ENCODE assay signal across 8 mouse cellular contexts in the genomic region with DNA sequence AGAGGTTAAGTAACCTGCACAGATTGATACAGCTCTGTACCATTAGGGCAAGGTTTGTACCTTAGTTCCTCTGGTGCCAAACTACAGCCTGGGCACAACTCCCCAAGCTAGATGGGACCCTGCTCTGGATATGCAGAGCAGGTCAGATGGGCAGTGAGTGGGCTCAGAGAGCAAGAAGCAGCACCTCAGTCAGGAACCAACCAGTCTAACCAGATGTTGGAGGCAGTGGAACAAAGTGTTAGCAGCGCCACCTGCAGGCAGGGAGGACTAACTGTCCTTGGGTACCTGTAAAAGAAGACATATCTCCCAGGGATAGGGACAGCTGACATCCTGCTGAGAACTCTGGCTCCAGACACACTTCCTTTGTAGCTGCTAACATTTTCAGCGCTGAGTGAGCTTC.
DNase-seq lines count a peak whose midpoint lies in the region; ATAC-seq and TF ChIP-seq lines count a peak whose summit lies in the region.

No protein-coding gene starts in this region.

- no peak for TF ChIP-seq POLR2A in MEL (IDR thresholded peaks at IDR 0.05; ENCODE audit: control insufficient read depth in 1 of 2, insufficient read depth in 1 of 2, low read depth in 1 of 2, low read length in 2 of 2, poor library complexity in 1 of 2)

- peak; percentile 87 for DNase-seq in MEL (ENCODE audit: low read depth, low spot score)
- peak; percentile 88 for DNase-seq in induced T-regulatory cell, adult 2 months (ENCODE audit: low read depth)
- DNase-seq in spleen, postnatal 4 days (ENCODE audit: low spot score in 2 of 2): peak; percentile 72 to 86
- DNase-seq in Muller cell, postnatal 12 days (ENCODE audit: inconsistent ontology term): no peak
- no peak for DNase-seq in urinary bladder, adult 2 months (ENCODE audit: low spot score)

- WGBS in intestine, postnatal 0 days: 37% methylated on average over 2 of the region's 2 CpGs
- WGBS in intestine, embryonic 15.5 days: 49% methylated on average over 2 of the region's 2 CpGs

- peak; percentile 76 for TF ChIP-seq CTCF in intestine, postnatal 0 days (IDR thresholded peaks at IDR 0.05; ENCODE audit: low read depth)
- TF ChIP-seq CTCF in MEL (IDR thresholded peaks at IDR 0.05 in 2 of 3, conservative IDR thresholded peaks at IDR 0.05 in 1 of 3; ENCODE audit: control insufficient read depth in 1 of 3, insufficient read depth in 1 of 3, low read depth in 2 of 3, low read length in 3 of 3, poor library complexity in 1 of 3, severe bottlenecking in 1 of 3): peak; percentile 83 to 95 (median 84)

- no peak overlapping the region for H3K4me3 ChIP-seq in intestine, postnatal 0 days (ENCODE audit: low read depth, low read length)
- no peak overlapping the region for H3K4me3 ChIP-seq in intestine, embryonic 15.5 days (replicated peaks)
- no peak overlapping the region for H3K4me3 ChIP-seq in MEL (ENCODE audit: control insufficient read depth in 1 of 2, insufficient read depth in 1 of 2, low read depth in 2 of 2, low read length in 2 of 2)

- peak; percentile 19 for TF ChIP-seq RAD21 in MEL (IDR thresholded peaks at IDR 0.05; ENCODE audit: low read depth, low read length)

- H3K9ac ChIP-seq in intestine, postnatal 0 days (ENCODE audit: low read depth, low read length): no peak overlapping the region
- H3K9ac ChIP-seq in intestine, embryonic 15.5 days: no peak overlapping the region
- no peak overlapping the region for H3K9ac ChIP-seq in MEL (ENCODE audit: control insufficient read depth, low read depth, low read length, poor library complexity, severe bottlenecking)

- no peak for TF ChIP-seq EP300 in MEL (IDR thresholded peaks at IDR 0.05; ENCODE audit: low read depth in 1 of 2, low read length in 2 of 2)

- no peaks in the 10 kb centered on the region for H3K4me1 ChIP-seq in intestine, postnatal 0 days (replicated peaks; ENCODE audit: control insufficient read depth, insufficient read depth, low read length)
- H3K4me1 ChIP-seq in intestine, embryonic 15.5 days (replicated peaks): peaks cover 19% of the 10 kb centered on the region; the same call in 1 of the 2 replicates
- H3K4me1 ChIP-seq in MEL (ENCODE audit: control insufficient read depth in 1 of 2, insufficient read depth in 2 of 2, low read length in 2 of 2): 0 out of 4 replicates have a peak, but pooled peaks cover 0 to 2% of the 10 kb centered on the region in 2 experiments

- no peaks in the 10 kb centered on the region for H3K27me3 ChIP-seq in intestine, postnatal 0 days (replicated peaks; ENCODE audit: control insufficient read depth, insufficient read depth, low read length)
- H3K27me3 ChIP-seq in intestine, embryonic 15.5 days (replicated peaks): no peaks in the 10 kb centered on the region
- no peaks in the 10 kb centered on the region for H3K27me3 ChIP-seq in MEL (ENCODE audit: control insufficient read depth in 1 of 2, insufficient read depth in 2 of 2, low read length in 2 of 2)

- no peaks in the 10 kb centered on the region for H3K36me3 ChIP-seq in intestine, postnatal 0 days (ENCODE audit: control insufficient read depth, insufficient read depth)
- H3K36me3 ChIP-seq in intestine, embryonic 15.5 days: no peaks in the 10 kb centered on the region
- no peaks in the 10 kb centered on the region for H3K36me3 ChIP-seq in MEL (ENCODE audit: control insufficient read depth in 1 of 2, insufficient read depth in 2 of 2, low read length in 2 of 2)

- H3K9me3 ChIP-seq in intestine, postnatal 0 days (ENCODE audit: control insufficient read depth): no peaks in the 10 kb centered on the region
- no peaks in the 10 kb centered on the region for H3K9me3 ChIP-seq in intestine, embryonic 15.5 days
- no peaks in the 10 kb centered on the region for H3K9me3 ChIP-seq in MEL (replicated peaks; ENCODE audit: insufficient read depth, low read length)

- ATAC-seq in intestine, postnatal 0 days: no peak
- no peak for ATAC-seq in intestine, embryonic 15.5 days
- ATAC-seq in activated CD4-positive, CD25-positive, alpha-beta regulatory T cell, adult 4 months: no peak

- peaks cover 1% of the 10 kb centered on the region; the same call in 1 of the 2 replicates for H3K79me2 ChIP-seq in MEL (ENCODE audit: control insufficient read depth, insufficient read depth, low read length, poor library complexity)

- no peak overlapping the region for H3K27ac ChIP-seq in intestine, postnatal 0 days (ENCODE audit: low read depth, low read length)
- no peak overlapping the region for H3K27ac ChIP-seq in intestine, embryonic 15.5 days
- no peak overlapping the region for H3K27ac ChIP-seq in MEL (ENCODE audit: control insufficient read depth, low read depth, low read length)

- H3K4me2 ChIP-seq in intestine, postnatal 0 days (replicated peaks; ENCODE audit: low read depth): no peak overlapping the region
- no peak overlapping the region for H3K4me2 ChIP-seq in intestine, embryonic 15.5 days (replicated peaks)

TF ChIP-seq in MEL, 35 proteins besides CTCF, POLR2A, EP300 and RAD21:
- TF ChIP-seq E2F4 (IDR thresholded peaks at IDR 0.05; ENCODE audit: borderline replicate concordance, low read depth, low read length): no peak
- peak; percentile 51; the same call in 1 of the 2 replicates for TF ChIP-seq HCFC1 (IDR thresholded peaks at IDR 0.05; ENCODE audit: low read depth, low read length)

Comparison
In these comparisons a context has a peak if more than half of its experiments do, and no peak if none do; other contexts are left out.
1. DNase-seq: peak in MEL (single experiment), induced T-regulatory cell, adult 2 months (single experiment) and spleen, postnatal 4 days (2 of 2); none in Muller cell, postnatal 12 days (single experiment) and urinary bladder, adult 2 months (single experiment).